10 mouse cellular contexts compared by ENCODE assay signal in genomic region chr13:71961891-71962660, GRCm38 (mm10). TPM values are rescaled to one million over a fixed set of nuclear protein-coding genes. Genes with fewer than 3 reads are reported as not detected.
DNase-seq lines count a peak whose midpoint lies in the region; ATAC-seq lines count a peak whose summit lies in the region.
"Had no signal": no experiment of that assay in that cellular context is flagged by ENCODE, and none has a peak within 500 bp of the region (broad histone marks: within the 10 kb centered on the region; RNA-seq: fewer than 3 reads in every experiment).

No protein-coding gene starts in this region.

- ATAC-seq in forebrain, embryonic 15.5 days (replicated peaks), result no peak
- ATAC-seq in limb, embryonic 12.5 days (ENCODE audit: insufficient number of reproducible peaks, insufficient read depth, low FRiP score, low TSS enrichment, low read depth), result no peak
- ATAC-seq in megakaryocyte-erythroid progenitor cell, adult 5-6 weeks (replicated peaks; ENCODE audit: low FRiP score, low TSS enrichment, poor library complexity, severe bottlenecking), result no peak

- no peaks in the 10 kb centered on the region for H3K36me3 ChIP-seq in forebrain, embryonic 15.5 days
- no peaks in the 10 kb centered on the region for H3K36me3 ChIP-seq in limb, embryonic 12.5 days

- H3K9me3 ChIP-seq in forebrain, embryonic 15.5 days, result no peaks in the 10 kb centered on the region
- H3K9me3 ChIP-seq in limb, embryonic 12.5 days, result no peaks in the 10 kb centered on the region

- no peak overlapping the region for H3K9ac ChIP-seq in forebrain, embryonic 15.5 days (replicated peaks)
- H3K9ac ChIP-seq in limb, embryonic 12.5 days (replicated peaks), result peak overlapping the region; percentile 73

- peaks cover 95% of the 10 kb centered on the region for H3K27me3 ChIP-seq in forebrain, embryonic 15.5 days
- peaks cover 96% of the 10 kb centered on the region for H3K27me3 ChIP-seq in limb, embryonic 12.5 days

- H3K4me3 ChIP-seq in forebrain, embryonic 15.5 days, result peak overlapping the region; percentile 33; the same call in 1 of the 2 replicates
- H3K4me3 ChIP-seq in limb, embryonic 12.5 days (replicated peaks), result peak overlapping the region; percentile 60

- no peak overlapping the region for H3K4me2 ChIP-seq in forebrain, embryonic 15.5 days (replicated peaks)
- H3K4me2 ChIP-seq in limb, embryonic 12.5 days, result peak overlapping the region; percentile 79

- H3K27ac ChIP-seq in forebrain, embryonic 15.5 days (replicated peaks), result no peak overlapping the region
- H3K27ac ChIP-seq in limb, embryonic 12.5 days, result no peak overlapping the region

- peak; percentile 4 for DNase-seq in ovary, postnatal 36 days (ENCODE audit: low spot score)
- DNase-seq in ovary, postnatal 14 days (ENCODE audit: low spot score), result no peak
- DNase-seq in yolk sac, embryonic 10.5 days (ENCODE audit: low spot score), result peak; percentile 27
- DNase-seq in thymus, postnatal 4 days, result no peak
- DNase-seq in layer of hippocampus, adult 9-11 months, result no peak

- WGBS in forebrain, embryonic 15.5 days, result under 1% methylated on average over 25 of the region's 25 CpGs
- under 1% methylated on average over 25 of the region's 25 CpGs for WGBS in limb, embryonic 12.5 days

- H3K4me1 ChIP-seq in forebrain, embryonic 15.5 days, result peaks cover 21% of the 10 kb centered on the region
- peaks cover 34% of the 10 kb centered on the region for H3K4me1 ChIP-seq in limb, embryonic 12.5 days (replicated peaks)

RNA-seq across cellular contexts. Expression of gene Irx1, which starts 1.4 kb away (rescaled TPM):
- polyA plus RNA-seq in forebrain, embryonic 15.5 days (2015; fragmentation: Nextera tagmentation; extraction: Ambion mirVana), result 0.32 TPM in 2 replicates
- polyA plus RNA-seq in limb, embryonic 12.5 days (2016; fragmentation: Nextera tagmentation; extraction: Ambion mirVana), result 6.1 and 6.9 TPM in 2 replicates
- not detected in 2 replicates for total RNA-seq in megakaryocyte-erythroid progenitor cell, adult 5-6 weeks (2014; fragmentation: Nextera tagmentation)
- not detected in 2 replicates for total RNA-seq in megakaryocyte-erythroid progenitor cell, adult 5-6 weeks (2017)
- polyA plus RNA-seq: large intestine, adult 2 months; spleen, adult 2 months had no signal

Comparison
In these comparisons a context has a peak if more than half of its experiments do, and no peak if none do; other contexts are left out.
1. DNase-seq: peak in ovary, postnatal 36 days (single experiment) and yolk sac, embryonic 10.5 days (single experiment); none in ovary, postnatal 14 days (single experiment), thymus, postnatal 4 days (single experiment) and layer of hippocampus, adult 9-11 months (single experiment).